Mouse (Mus musculus): ENCODE measurements around the gene Sp3. TPM values are rescaled to one million over a fixed set of nuclear protein-coding genes. Genes with fewer than 3 reads are reported as not detected.

The Sp3 gene
- polyA plus RNA-seq, 2 experiments: 19.0 to 35.0 TPM

- Histone ChIP-seq H3K4me3 (ENCODE audit: insufficient read depth in 1 of 2, low read depth in 2 of 2, low read length in 2 of 2) (peak overlapping the region in 1 of 2 experiments; percentile 14; a peak in 1 of 4 replicates), H3K4me2 (ENCODE audit: low read depth) (peak overlapping the region; percentile 47), H3K36me3 (replicated peaks; ENCODE audit: control insufficient read depth, insufficient read depth, low read depth) (no peaks in the 10 kb centered on the region), H3K4me1 (replicated peaks; ENCODE audit: control insufficient read depth in 2 of 2, insufficient read depth in 2 of 2, low read length in 1 of 2) (peaks cover 49 to 59% of the 10 kb centered on the region in 2 experiments), H3K27me3 (ENCODE audit: control insufficient read depth, insufficient read depth, low read length) (no peaks in the 10 kb centered on the region), H3K27ac (peak overlapping the region; percentile 83), H3K9ac (replicated peaks) (peak overlapping the region; percentile 27), H3K9me3 (ENCODE audit: control insufficient read depth, low read length) (no peaks in the 10 kb centered on the region)
- peak; percentile 64 to 83 (median 69) for DNase-seq (ENCODE audit: low read depth in 3 of 3, low spot score in 3 of 3)
- peak; percentile 62 for TF ChIP-seq EP300 (IDR thresholded peaks at IDR 0.05; ENCODE audit: low read depth)
- no peak for TF ChIP-seq CTCF (IDR thresholded peaks at IDR 0.05; ENCODE audit: low read depth)
- peak; percentile 91 for ATAC-seq (ENCODE audit: insufficient read depth)
- 21% methylated on average over 5 of the region's 5 CpGs for WGBS (ENCODE audit: insufficient replicate concordance)
Measured at GRCm38 (mm10) chr2:73001994-73002393, 21.7 kb upstream of the Sp3 start.

GRCm38 (mm10) chr2:73000194-73000593 lies 19.9 kb upstream of the Sp3 start:
- Histone ChIP-seq H3K27me3 (ENCODE audit: control insufficient read depth, insufficient read depth, low read length) (no peaks in the 10 kb centered on the region), H3K9me3 (ENCODE audit: control insufficient read depth, low read length) (no peaks in the 10 kb centered on the region), H3K4me3 (ENCODE audit: insufficient read depth in 1 of 2, low read depth in 2 of 2, low read length in 2 of 2) (no peak overlapping the region), H3K9ac (replicated peaks) (no peak overlapping the region; the same call in 1 of the 2 replicates), H3K4me1 (replicated peaks; ENCODE audit: control insufficient read depth in 2 of 2, insufficient read depth in 2 of 2, low read length in 1 of 2) (peaks cover 48 to 59% of the 10 kb centered on the region in 2 experiments), H3K4me2 (ENCODE audit: low read depth) (peak overlapping the region; percentile 33; the same call in 1 of the 2 replicates), H3K36me3 (replicated peaks; ENCODE audit: control insufficient read depth, insufficient read depth, low read depth) (no peaks in the 10 kb centered on the region), H3K27ac (no peak overlapping the region; the same call in 1 of the 2 replicates)
- WGBS (ENCODE audit: insufficient replicate concordance): 31% methylated on average over 8 of the region's 8 CpGs
- TF ChIP-seq EP300 (IDR thresholded peaks at IDR 0.05; ENCODE audit: low read depth) (no peak), CTCF (IDR thresholded peaks at IDR 0.05; ENCODE audit: low read depth) (no peak)
- DNase-seq (ENCODE audit: low read depth in 3 of 3, low spot score in 3 of 3): no peak
- ATAC-seq (ENCODE audit: insufficient read depth): no peak

- no peaks in the 10 kb centered on the region for H3K9me3 ChIP-seq (ENCODE audit: control insufficient read depth, low read length)
- ATAC-seq (ENCODE audit: insufficient read depth) (no peak), DNase-seq (ENCODE audit: low read depth in 3 of 3, low spot score in 3 of 3) (no peak)
- peak overlapping the region; percentile 30; the same call in 1 of the 2 replicates for H3K27ac ChIP-seq
- H3K4me2 ChIP-seq (ENCODE audit: low read depth): no peak overlapping the region
- no peak overlapping the region for H3K9ac ChIP-seq (replicated peaks)
- no peak for TF ChIP-seq EP300 (IDR thresholded peaks at IDR 0.05; ENCODE audit: low read depth)
- TF ChIP-seq CTCF (IDR thresholded peaks at IDR 0.05; ENCODE audit: low read depth): no peak
- H3K36me3 ChIP-seq (replicated peaks; ENCODE audit: control insufficient read depth, insufficient read depth, low read depth): no peaks in the 10 kb centered on the region
- 77% methylated on average over 4 of the region's 4 CpGs for WGBS (ENCODE audit: insufficient replicate concordance)
- no peak overlapping the region for H3K4me3 ChIP-seq (ENCODE audit: insufficient read depth in 1 of 2, low read depth in 2 of 2, low read length in 2 of 2)
- H3K4me1 ChIP-seq (replicated peaks; ENCODE audit: control insufficient read depth in 2 of 2, insufficient read depth in 2 of 2, low read length in 1 of 2): peaks cover 32 to 36% of the 10 kb centered on the region in 2 experiments
- H3K27me3 ChIP-seq (ENCODE audit: control insufficient read depth, insufficient read depth, low read length): no peaks in the 10 kb centered on the region
Measured at GRCm38 (mm10) chr2:72997586-72997985, 17.3 kb upstream of the Sp3 start.

- Histone ChIP-seq H3K4me2 (ENCODE audit: low read depth) (peak overlapping the region; percentile 28), H3K36me3 (replicated peaks; ENCODE audit: control insufficient read depth, insufficient read depth, low read depth) (no peaks in the 10 kb centered on the region), H3K4me1 (replicated peaks; ENCODE audit: control insufficient read depth in 2 of 2, insufficient read depth in 2 of 2, low read length in 1 of 2) (peaks cover 25 to 29% of the 10 kb centered on the region in 2 experiments), H3K9me3 (ENCODE audit: control insufficient read depth, low read length) (no peaks in the 10 kb centered on the region), H3K4me3 (ENCODE audit: insufficient read depth in 1 of 2, low read depth in 2 of 2, low read length in 2 of 2) (no peak overlapping the region), H3K9ac (replicated peaks) (peak overlapping the region; percentile 43; the same call in 1 of the 2 replicates), H3K27me3 (ENCODE audit: control insufficient read depth, insufficient read depth, low read length) (no peaks in the 10 kb centered on the region), H3K27ac (no peak overlapping the region)
- WGBS (ENCODE audit: insufficient replicate concordance): 39% methylated on average over 9 of the region's 9 CpGs
- ATAC-seq (ENCODE audit: insufficient read depth) (no peak), DNase-seq (ENCODE audit: low read depth in 3 of 3, low spot score in 3 of 3) (no peak)
- TF ChIP-seq CTCF (IDR thresholded peaks at IDR 0.05; ENCODE audit: low read depth) (no peak), EP300 (IDR thresholded peaks at IDR 0.05; ENCODE audit: low read depth) (no peak)
Measured at GRCm38 (mm10) chr2:72996808-72997378, 16.6 kb upstream of the Sp3 start.

- no peak overlapping the region for H3K27ac ChIP-seq
- no peaks in the 10 kb centered on the region for H3K27me3 ChIP-seq (ENCODE audit: control insufficient read depth, insufficient read depth, low read length)
- H3K4me2 ChIP-seq (ENCODE audit: low read depth): no peak overlapping the region
- no peaks in the 10 kb centered on the region for H3K36me3 ChIP-seq (replicated peaks; ENCODE audit: control insufficient read depth, insufficient read depth, low read depth)
- no peak for ATAC-seq (ENCODE audit: insufficient read depth)
- WGBS (ENCODE audit: insufficient replicate concordance): 68% methylated on average over 9 of the region's 9 CpGs
- H3K4me1 ChIP-seq (replicated peaks; ENCODE audit: control insufficient read depth in 2 of 2, insufficient read depth in 2 of 2, low read length in 1 of 2): peaks cover 16 to 18% of the 10 kb centered on the region in 2 experiments
- no peak for DNase-seq (ENCODE audit: low read depth in 3 of 3, low spot score in 3 of 3)
- no peak overlapping the region for H3K4me3 ChIP-seq (ENCODE audit: insufficient read depth in 1 of 2, low read depth in 2 of 2, low read length in 2 of 2)
- no peaks in the 10 kb centered on the region for H3K9me3 ChIP-seq (ENCODE audit: control insufficient read depth, low read length)
- no peak overlapping the region for H3K9ac ChIP-seq (replicated peaks)
- TF ChIP-seq CTCF (IDR thresholded peaks at IDR 0.05; ENCODE audit: low read depth) (no peak), EP300 (IDR thresholded peaks at IDR 0.05; ENCODE audit: low read depth) (no peak)
Measured at GRCm38 (mm10) chr2:72995346-72996097, 15.3 kb upstream of the Sp3 start.
